Mouse (Mus musculus): ENCODE data around the gene Tcp11l2.

Gene Tcp11l2

DNA sequence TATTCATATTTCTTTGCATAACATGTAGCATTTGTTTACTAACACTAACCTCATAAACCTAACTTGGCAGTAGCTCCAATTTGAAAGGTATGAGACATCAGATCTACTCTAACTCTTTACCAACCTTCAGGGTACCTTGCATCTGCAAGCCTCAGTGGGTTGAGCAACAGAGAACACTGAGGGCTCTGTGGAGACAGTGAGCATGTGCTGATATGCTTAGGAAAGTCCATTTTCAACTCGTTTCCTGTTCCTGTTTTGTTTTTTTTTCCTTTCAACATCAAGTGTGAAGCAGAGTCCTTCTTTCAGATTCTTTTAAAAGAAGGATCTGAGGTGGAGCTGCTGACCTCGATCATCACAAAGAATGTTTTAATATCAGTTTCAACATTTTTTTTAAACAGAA, 20.3 kb upstream of the Tcp11l2 start:
- in situ Hi-C loops (cut with MboI, MseI) = no loop called here

DNA sequence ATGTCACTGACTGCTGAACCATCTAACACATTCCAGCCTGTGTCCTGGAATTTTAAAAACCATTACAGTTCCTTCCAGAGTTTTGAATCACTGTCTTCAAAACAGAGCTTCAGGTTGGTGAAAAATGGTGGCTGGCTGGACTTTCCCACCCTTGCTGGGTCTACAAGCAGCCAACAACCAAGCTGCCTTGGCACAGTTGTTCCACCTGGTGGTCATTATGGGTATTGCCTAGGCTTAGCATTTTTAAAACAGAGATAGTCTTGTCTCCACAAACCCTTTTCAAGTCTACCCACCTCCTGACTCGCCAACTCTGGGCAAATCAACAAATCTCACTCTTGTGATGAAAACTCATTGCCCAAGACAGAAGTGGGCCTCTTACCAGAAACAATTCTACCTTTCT, 17.9 kb upstream of the Tcp11l2 start:
- in situ Hi-C loops (cut with MboI, MseI) = no loop called here

DNA sequence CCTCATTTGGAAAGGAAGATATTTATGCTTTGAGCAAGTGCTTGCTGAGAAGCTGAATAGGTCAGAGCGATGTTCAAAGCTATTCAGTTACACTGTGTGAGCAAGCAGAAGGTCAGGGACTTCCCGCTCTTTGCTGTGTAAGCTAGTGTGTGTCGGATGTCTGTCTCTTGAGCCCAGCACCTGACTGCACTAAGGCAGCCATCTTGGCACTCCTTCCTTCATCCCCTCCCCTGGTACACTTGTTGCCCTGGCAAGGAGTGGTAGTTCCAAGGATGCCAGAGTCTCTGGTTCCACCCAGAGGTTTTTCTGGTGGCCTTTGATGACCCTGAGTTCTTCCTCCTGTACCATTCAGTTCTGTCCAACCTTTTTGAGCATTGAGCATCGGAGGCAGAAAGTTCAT, 16.4 kb upstream of the Tcp11l2 start:
- in situ Hi-C loops (cut with MboI, MseI) = no loop called here

DNA sequence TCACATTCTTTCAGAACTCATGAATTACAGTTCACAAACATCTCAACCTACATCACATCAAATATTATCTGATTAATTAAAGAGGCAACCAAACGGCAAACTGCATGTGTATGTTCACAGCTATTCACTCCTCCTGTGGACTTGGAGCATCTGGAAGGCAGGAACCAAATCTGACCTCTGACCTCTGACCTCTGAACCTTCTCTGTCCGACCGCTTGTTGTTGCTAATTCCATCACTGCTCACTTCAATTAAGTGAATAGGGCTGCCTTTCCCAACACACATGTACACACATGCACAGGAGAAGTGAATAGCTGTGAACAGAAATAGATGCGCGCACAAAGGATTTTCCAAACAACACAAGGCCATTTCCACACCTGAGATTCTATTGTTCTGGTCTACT, 14.3 kb upstream of the Tcp11l2 start:
- in situ Hi-C loops (cut with MboI, MseI) = no loop called here

DNA sequence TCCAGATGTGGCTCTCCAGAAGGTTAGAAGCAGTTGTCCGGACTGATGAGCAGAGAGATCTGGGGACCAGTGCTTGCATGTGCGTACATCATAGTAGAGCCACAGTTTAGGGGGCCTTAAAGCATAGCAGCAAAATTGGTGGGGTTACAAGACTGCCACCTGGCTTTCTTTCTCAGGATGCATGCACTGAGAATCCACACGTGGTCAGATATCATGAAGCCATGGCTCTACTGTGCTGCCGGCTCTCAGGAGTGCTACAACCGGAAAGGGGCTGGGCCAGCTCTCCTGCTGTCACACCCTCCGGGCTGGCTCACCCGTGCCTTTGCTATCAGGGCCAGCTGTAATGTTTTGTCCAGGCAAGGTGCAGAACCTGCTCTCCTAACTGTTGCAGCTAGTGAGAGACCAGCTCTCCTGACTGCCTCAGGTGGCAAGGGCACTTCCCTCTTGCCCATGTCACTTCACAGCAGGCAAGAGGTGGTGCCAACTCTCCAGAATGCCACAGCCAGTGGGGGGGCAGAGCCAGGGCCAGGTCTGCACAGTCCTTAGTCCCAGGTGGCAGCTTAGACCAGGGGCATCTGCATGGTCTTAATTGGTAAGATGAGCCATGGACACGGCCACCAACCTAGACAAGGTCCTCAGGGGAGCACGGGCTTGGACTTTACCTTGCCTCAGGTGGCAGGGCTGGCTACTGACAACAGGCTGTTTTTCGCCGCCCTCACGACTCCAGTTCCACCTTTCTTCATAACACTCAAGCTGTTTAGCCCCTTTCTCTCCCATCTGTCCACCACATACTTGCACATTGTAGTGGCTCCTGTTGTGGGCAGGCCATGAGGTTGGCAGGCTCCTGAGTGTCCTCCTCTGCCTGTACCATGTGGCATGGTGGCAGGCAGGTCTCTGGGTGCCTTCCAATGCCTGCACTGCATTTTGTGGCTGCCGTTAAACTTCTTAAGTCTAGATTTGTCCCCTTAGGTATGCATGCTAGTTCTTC, 13.6 kb upstream of the Tcp11l2 start:
- in situ Hi-C loops (cut with MboI, MseI) = no loop called here

DNA sequence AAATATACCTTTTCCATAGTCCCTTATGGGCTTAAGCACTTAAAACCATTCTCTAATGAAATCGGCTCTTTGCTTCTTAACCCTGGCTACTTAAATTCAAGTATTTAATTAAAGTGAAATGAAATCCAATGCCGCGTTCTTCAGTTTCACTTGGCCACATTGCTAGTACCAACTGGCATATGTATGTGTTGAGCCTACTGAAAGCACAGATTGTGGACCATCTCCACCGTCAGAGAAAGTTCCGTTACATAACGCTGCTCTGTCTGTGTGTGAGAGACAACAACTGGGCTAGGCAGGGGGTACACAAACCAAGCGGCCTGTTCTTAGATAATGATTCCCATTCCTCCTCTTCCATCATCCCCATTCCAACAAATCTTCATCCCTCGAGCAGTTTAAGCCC, 12.0 kb upstream of the Tcp11l2 start:
- in situ Hi-C loops (cut with MboI, MseI) = no loop called here

DNA sequence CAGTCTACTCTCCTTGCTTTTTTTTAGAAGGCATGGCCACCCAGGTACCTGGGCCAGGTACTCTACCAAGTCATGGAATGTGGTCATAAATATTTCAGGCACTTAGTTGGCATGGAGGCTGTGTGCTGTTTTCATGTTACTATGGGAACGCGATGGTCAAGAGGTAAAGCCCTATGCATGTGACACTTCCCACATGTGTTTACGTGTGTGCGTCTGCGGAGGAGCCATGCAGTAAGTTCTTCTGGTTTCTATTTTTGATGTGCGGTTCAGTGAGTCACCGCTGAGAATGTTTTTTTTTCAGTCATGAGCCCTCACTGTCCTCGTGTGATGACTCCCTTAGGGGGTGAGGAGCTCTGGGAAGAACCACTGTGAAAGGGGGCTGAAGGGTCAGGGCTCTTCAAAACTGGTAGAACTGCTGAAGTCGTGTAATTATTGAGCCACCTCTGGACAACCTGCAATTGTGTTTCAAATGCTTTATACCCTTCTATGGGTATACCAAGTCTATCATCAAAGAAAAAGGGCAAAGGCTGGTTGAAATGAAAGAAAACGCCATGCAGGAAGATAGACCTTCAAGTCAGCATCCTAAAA, 5.3 kb upstream of the Tcp11l2 start:
- in situ Hi-C loops (cut with MboI, MseI) = no loop called here

DNA sequence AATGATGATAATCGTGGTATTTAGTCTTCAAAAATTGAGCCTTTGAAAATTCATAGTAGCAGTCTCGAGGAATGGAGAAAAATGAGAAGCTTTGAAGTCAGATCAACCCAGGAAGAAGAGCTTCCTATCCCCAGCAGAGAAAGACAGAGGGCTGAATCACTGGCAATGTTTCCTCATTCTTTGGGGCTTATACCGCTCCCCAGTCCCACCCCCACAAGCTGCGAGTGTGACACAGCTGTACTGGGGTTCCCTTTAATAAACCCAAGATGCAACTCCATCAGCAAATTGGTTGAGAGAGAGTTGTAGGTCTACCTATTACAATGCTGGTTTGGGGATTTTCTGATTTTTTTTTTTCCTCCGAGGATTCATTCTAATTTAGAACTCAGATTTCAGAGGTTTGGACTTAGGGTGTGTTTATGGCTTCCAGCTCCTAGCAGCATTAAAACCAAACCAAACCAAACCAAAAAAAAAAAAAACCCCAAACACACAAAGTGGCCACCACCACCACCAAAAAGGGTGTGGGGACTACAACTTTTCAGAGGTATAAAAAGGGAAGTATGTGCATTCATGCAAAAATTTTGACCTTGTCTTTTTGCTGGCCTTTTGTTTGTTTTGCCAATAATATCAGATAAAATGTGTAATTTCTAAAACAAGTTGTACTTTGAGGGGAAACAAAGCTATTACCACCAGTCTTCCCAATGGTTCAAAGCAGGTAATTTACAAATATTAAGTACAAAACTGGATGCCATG, 2.6 kb upstream of the Tcp11l2 start:
- in situ Hi-C loops (cut with MboI, MseI) = no loop called here

DNA sequence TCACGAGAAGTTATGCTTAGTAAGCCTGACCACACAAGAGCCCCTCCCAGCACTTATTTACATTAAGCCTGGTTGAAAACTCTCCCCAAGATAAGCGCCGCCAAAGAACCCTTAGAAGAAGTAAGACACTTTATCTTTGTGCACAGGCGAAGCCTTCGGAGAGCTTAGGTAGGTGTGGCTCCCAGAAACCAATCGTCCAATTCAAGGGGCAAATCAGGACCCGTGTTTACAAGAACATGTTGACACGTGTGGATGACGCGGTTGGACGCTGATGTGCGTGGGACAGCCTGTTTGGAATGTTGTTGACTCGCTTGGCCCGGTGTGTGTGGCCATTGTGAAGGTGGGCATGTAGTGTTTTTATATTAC, 414 bp upstream of the Tcp11l2 start:
- in situ Hi-C loops (cut with MboI, MseI) = no loop called here

DNA sequence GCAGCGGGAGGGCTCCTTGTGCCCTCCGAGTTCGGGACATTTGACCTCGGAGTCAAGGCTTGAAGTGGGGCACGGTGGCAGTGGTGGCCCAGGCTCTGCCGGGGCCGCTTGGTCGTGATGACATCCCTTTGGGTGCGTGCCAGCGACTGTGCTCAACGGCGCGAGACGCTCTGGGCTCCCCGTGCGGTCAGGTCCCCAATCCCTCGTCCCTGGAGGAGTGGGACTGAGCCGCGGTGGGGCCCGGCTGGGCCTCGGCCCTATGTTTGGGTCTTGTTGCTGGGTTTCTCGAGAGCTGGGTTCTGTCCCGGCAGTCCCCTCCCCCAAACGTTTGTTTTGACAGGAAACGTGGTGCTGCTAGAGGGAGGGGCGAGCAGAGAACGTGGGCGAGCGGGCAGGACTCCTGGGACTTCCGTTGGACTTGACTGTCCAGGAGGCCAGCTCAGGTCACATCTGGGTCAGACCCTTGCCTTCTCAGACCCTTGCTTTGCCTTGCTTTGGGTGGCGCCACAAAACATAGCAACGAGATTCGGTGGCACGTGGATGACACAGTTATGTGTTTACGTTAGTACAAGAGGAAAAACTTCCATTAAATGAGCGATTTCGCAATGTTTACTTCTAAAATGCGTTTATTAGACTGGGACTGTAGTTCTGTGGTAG, 773 bp downstream of the Tcp11l2 start:
- in situ Hi-C loops (cut with MboI, MseI) = no loop called here

DNA sequence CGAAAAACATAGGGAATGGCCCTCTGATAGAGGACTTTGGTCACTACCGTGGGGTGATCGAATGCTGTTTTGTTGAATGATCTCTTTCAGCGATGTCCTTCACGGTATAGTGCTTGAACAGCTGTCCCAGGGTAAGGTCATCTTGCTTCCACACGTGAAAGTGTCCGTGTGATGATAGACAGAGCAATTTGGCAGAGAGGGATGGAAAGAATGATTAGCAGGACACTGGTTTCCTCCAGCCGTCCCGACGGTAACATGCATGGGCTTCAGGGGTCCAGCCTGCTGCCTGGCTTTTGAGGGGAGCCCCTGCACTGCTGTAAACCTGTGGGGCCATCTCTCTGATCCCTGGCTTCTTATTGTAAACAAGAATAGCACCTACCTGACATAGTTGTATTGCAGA, 2.3 kb downstream of the Tcp11l2 start:
- in situ Hi-C loops (cut with MboI, MseI) = no loop called here

DNA sequence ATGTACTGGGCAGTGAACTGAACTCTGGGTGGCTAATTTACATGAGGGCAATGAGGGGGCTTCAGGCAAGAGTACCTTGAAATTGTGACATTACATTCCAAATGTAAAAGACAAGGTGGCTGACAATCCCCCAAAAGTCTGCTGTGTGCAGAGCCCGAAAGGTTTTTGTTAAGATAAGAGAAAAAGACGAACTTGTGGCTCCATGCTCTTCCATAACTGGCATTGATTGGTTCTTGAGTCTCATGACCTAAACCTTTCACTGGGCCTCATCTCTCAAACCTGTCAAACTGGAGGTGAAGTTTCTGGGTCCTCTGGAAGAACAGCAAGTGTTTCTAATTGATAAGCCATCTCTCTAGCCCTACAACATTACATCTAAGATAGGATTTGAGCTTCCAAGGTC, 3.1 kb downstream of the Tcp11l2 start:
- in situ Hi-C loops (cut with MboI, MseI) = no loop called here

DNA sequence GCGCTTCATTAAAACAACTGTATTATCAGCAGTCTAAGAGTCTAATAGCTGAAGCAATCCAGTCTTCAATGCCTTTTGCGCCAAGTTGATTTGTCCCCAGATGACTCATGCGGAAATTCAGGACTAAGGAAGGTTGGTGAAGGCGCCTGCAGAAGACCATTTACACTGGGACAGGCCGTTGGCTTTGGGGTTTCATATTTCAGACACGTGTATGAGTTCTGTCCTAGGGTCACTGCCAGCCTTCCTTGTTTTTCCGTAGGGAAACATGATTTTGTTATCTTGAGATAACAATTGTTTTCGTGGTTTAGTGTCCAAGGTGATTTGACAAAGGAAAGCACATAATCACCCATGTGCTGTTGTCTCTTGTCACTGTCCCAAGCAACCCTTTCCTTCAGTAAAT, 4.8 kb downstream of the Tcp11l2 start:
- in situ Hi-C loops (cut with MboI, MseI) = loop anchor here (5.0 kb wide), 1 partner anchor 36 kb away; no protein-coding TSS in a partner anchor

DNA sequence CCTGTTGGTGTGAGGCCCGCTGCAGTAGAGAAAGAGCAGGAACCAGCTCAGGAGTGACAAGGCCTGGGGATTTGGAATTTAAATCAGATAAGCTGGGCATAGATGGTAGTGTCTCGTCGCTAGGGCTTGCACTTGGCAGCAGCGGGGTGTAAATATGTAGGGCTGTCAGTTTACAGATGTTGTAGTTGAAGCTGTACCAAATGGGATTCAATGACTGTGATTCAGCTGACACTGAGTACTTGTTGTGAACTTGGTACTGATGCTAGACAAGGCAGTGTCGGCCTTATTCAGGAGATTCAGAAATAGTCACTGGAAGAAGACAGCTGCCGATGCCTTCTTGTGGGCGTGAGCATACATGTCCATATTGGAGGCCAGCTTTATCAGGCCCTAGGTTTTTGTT, 5.8 kb downstream of the Tcp11l2 start:
- in situ Hi-C loops (cut with MboI, MseI) = loop anchor here (5.0 kb wide), 1 partner anchor 35 kb away; no protein-coding TSS in a partner anchor

DNA sequence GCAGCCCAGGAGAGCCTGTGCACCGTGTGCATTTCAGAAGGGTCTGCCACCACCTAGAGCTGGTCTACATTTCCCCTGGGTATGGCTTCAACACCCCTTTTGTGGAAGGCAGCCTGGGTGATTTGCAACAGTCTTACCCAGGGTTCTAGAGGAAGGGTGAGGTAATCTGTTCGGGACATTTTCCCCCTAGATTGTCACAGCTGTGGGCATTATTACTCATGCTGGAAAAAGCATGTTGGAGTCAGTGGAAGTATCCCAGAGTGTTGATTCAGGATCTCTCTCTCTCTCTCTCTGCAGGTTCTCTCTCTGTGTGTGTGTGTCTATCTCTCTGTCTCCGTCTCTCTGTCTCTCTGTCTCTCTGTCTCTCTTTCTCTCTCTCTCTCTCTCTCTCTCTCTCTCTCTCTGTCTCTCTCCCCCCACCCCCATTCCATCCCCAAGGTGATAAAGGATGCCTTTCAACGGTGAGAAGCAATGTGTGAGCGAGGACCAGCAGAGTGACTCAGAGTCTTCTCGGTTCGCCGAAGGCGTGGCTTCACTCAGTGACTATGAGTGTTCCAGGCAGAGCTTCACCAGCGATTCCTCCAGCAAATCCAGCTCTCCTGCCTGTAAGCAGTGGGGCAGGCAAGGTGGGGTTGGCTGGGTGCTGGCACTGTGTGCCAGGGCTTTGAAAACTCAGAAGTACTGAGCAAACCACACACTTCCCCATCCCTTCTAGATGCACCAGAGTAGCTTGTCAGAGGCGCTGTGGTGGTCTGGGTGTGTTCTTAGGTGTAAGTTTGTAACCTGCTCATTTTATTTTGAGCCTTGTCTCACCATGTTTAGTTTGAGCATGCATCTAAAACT, 8.2 kb downstream of the Tcp11l2 start:
- in situ Hi-C loops (cut with MboI, MseI) = loop anchor here (5.0 kb wide), 1 partner anchor 33 kb away; no protein-coding TSS in a partner anchor

DNA sequence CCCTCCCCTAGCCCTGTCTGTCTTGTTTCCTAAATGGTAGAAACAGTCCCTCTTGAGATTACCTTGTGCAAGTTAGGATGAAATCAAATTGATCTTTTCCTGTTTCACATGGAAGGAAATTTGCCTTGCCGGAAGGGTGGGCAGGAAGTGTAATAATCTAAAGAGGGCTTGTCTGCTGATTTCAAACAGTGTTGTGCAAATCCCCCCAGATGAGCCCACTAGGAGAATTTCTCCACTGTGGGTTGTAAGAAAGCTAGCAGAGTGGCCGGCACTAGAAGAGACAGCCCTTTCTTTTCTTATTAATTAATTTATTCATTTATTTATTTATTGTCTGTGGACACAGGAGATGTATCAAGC, 8.8 kb downstream of the Tcp11l2 start:
- in situ Hi-C loops (cut with MboI, MseI) = no loop called here

DNA sequence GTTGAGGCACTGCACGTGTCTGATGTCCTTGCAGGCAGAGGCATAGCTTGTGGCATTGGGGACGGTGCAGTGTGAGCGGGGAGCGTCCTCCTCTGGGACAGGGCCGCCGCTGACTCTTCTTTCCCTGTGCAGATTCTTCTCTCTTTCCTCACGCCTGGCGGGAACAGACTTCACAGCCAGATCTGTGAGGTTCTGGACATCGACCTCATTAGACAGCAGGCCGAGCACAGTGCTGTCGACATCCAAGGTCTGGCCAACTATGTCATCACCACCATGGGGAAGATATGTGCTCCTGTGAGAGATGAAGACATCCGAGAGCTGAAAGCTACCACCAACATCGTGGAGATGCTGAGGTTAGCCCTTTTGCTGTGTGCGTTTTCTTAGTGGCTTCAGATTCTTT, 14.5 kb downstream of the Tcp11l2 start:
- in situ Hi-C loops (cut with MboI, MseI) = no loop called here

DNA sequence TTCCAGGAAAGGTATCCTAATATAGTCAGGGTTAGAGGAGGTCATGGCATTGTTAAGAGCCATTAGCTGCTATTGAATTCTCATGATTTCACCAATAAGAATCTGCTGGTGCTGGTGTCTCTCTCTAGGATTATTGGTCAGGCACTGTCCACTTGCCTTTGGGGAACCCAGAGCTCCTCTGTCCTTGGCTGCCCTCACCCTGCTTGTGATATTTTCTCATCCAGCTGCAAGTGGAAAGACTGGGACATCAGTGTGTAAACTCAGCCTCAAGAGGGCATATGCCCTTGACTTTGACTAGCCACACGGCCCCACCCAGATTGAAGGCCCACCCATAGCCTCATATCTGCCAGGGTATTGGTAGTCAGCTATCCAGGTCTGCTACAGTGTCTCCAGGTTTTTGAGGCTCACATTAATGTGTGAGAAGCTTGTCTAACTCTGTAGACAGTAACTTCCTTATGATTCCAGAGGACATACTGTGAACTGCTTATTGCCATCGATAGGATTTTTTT, 15.3 kb downstream of the Tcp11l2 start:
- in situ Hi-C loops (cut with MboI, MseI) = no loop called here

DNA sequence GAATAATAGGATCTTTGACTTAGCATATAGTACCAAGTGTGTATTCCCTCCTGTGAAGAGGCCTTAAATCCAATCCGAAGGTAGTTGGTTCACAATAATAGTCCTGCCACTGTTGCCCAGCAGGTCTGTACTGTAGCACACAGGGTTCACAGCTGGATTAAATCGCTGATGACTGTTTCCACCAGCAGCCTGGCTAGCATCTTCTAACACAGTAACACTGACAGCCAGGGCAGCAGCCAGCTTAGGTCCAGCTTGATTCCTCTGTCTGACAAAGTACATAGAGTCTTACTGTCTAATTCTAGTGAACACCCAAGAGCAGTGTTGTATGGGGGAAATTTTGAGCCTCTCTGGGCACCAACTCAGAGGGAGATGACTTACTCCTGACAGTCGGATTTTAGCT, 16.3 kb downstream of the Tcp11l2 start:
- in situ Hi-C loops (cut with MboI, MseI) = no loop called here

DNA sequence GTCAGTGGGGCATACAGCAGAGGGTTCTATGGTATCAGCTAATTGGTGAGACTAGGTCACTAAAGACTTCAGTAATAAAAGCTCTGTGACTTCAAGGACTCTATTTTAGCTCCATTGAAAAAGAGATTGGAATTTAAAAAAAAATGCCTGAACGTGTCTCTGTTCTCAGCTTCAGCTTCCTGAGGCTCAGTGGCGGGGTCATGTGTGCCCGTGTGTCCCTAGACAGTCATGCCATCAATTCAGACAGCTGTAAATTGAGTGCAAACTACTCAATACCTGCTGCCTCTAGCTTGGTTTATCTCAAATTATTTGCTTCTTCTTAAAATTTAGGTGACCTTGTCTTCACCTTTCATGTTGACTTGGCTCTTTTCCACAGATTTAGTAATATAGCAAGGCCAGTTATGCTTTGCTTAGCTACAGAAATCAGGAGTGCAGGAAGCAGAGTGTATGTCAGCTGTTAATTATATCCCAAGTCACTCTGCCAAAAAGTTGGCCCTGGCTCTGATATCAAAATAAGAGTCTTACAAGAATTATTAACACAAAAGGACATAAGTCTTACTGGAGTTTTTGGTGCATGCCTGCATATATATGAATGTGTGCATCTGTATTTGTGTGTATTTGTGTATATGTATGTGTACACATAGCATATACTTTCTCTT, 20.8 kb downstream of the Tcp11l2 start:
- in situ Hi-C loops (cut with MboI, MseI) = no loop called here
